Mouse (Mus musculus): Measurements from ENCODE around the gene Megf11. TPM values are rescaled to one million over a fixed set of nuclear protein-coding genes. Genes with fewer than 3 reads are reported as not detected.

Gene Megf11
- total RNA-seq, 2 experiments from 2014 or later = 0.31 to 0.35 TPM

DNA sequence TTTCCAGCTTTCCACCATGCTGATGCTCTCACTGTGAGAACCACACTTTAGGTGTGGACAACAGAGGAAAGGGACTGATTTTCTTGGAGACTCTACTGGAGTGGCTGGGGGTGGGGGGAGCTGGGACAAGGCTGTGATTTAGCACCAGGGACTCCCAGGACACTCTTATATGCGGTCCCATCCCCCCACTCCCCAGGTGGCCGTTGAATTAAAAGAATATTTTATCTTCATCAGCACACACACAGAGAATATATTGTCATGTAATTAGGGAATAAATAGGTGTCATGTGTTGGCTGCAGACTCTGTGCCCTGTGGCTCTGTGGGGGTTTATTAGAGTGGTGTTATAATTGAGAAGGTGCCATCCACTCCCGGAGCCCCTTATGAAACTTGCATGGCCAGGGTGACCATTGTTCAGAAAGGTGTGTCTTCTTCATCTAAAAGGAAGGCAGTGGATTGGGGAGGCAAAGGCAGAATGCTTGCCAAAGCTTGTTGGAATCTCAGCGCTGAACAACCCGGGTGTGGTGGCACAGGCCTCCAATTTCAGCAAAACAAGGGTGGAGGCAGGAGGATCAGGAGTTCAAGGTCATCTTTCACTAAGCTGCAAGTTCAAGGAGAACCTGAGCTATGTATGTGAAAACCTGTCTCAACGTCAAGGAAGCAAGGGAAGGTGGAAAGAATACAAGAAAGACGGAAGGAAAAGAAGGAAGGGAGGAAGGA is 4.3 kb downstream of the Megf11 start:
- intact Hi-C loops (cut with DNase I) = no loop called here
- no peak for DNase-seq

DNA sequence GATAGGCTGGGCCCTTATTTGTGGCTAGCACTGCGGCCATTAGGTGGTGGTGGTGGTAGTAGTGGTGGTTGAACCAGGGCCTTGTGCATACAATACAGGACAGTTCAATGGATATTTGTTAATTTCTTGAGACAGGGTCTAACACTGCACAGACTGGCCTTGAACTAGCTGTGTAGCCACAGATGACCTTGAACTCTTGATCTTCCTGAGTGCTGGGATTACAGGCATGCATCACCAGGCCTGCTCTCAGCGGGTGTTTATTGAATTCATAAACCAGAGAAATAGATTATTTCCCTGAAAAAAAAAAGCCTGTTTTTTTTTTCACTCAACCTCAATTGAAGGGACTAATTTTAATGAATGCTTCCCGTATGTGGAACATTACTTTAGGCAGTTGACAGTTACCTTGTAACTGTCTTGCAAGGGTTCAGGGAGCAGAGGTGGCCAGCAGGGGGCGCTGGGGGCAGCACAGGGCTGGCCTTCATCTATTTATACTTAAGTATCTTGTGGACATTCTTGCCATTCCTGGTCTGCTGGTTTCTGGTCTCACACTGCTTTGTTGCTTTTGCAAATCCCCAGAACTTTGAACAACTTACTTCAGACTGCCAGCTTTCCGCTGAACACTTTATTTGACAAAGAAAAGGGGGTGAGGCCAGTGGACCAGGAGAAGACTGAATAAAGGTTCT is 8.6 kb downstream of the Megf11 start:
- DNase-seq = peak; percentile 49 to 58
- intact Hi-C loops (cut with DNase I) = loop anchor here (2.0 kb wide), 1 partner anchor 245 kb away; no protein-coding TSS in a partner anchor

DNA sequence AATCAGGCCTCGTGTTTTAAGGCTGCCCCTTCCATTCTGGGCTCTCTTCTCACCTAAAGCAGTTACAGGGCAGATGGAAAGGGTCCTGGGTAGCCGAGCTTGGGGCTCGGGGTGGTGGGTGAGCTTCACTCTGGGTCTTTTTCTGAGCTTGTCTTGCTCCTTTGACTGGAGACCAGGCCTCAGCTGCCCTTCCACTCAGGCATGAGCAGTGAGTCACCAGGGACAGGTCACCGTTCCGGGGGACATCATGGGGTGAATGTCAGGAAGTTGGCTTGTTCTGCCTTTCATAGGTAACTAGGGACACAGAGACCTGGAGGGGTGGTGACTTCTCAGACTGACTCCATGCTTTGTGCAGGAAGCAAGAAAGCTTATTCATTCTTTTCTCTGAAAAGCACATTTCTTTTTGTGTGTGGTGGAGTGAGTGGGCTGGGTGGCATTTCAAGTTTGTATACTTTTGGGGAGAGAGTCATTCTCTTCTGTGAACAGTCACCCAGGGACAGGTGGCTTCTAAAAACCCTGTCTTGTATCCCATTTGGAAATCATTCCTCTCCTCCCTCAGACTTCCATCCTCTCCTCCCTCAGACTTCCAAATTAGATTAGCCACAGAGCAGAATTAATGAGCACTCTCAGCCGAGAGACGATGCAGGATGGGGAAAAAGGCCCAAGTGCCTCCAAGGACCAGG is 10.0 kb downstream of the Megf11 start:
- DNase-seq = no peak
- intact Hi-C loops (cut with DNase I) = loop anchor here (2.0 kb wide), 1 partner anchor 243 kb away; no protein-coding TSS in a partner anchor

DNA sequence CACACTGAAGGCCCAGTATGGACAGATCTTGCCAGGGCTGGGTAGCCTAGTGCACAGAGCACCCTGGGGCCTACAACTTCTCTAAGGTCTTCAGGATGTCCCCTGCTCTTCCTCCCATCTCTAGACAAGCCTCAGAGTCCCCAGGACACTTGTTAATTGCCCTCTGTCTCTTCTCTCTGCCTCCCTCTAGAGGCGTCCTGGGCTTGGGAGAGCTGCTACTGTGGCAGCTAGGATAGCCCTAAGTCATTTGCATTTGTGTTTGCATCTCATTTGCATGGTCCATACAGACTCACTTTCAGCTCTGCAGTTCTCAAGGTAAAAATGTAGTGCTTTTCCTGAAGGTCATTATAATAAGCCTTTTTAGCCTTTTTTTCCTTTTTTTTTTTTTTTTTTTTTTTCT is 11.7 kb downstream of the Megf11 start:
- intact Hi-C loops (cut with DNase I) = no loop called here
- DNase-seq = no peak

DNA sequence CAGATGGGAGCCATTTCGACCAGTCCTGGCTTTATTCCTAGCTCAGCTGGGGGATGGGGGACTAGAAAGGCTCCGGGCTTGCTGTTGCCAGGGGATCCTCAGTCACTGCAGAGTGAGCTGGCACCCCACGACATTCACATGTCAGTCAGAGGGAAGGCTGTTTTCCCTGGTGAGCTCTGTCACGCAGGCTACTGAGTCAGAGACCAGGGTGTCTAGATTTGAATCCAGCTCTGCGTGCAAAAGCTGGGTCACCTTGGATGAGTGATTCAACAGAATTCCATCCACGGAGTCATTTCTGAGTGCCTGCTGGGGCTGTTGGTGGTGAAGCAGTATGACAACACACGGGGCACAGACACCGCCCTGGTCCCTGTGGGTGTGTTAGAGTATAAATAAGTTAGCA is 13.7 kb downstream of the Megf11 start:
- intact Hi-C loops (cut with DNase I) = no loop called here
- DNase-seq = no peak

DNA sequence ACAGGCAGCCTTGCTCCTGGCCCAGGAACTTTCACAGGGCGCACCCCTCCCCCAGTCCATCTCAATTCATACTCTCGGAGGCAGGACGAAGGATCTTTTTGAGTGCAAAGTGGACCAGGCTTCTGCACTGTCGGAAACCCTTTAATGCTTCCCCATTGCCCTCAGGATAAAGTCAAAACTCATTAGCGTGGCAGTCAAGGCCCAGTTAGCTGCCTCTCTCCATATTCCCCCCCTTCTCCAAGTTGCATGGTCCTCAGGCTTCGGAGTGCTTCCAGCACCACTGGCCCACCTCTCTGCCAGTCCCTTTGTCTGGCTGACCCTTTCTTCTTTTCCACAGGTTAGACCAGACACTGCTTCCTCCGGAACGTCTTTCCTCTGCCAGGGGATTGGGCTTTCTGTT is 16.7 kb downstream of the Megf11 start:
- intact Hi-C loops (cut with DNase I) = no loop called here
- DNase-seq = no peak

DNA sequence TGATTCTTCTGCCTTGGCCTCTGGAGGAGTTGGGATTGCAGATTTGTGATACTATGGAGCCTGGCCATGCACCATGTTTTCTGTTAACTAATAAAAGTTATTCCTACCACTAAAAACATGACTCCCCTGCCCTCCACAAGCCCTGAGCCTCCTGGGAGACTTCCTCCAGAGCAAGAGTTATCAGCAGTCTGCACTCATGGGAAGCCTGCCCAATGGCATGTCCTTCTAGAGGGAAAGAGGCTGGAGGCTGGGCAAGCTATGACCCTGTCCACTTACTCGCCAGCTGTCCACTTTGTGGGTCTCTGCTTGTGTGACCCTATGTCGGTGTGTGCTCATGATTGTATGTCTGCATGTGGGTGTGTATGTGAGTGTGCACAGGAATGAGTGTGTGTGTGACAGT is 21.4 kb downstream of the Megf11 start:
- intact Hi-C loops (cut with DNase I) = no loop called here
- DNase-seq = no peak

DNA sequence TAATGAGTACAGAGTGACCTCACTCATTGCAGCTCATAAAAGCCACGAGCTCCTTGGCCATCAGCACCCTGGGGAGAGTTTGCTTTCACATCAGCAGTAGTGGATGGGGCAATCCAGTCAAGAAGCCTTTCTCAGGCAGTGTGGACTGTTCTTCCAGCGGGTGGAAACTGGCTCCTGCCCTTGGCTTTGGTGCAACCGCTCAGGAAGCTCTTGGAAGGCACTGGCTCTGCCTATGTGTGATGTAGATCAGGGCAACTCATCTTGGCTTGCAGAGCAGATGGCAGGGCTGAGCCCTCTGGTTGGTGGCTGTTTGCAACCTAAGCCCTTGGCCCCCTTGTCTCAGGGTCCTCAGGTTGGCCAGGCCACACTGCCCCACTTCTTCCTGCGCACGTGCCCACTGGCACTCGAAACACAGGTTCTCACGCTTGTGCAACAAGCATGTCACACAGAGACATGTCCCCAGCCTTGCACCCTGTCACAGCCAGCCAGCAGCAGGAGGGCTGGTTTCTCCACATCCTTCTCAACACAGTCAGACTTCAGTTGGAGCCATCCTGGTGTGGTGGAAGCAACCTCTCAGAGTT is 22.1 kb downstream of the Megf11 start:
- DNase-seq = no peak
- intact Hi-C loops (cut with DNase I) = no loop called here

DNA sequence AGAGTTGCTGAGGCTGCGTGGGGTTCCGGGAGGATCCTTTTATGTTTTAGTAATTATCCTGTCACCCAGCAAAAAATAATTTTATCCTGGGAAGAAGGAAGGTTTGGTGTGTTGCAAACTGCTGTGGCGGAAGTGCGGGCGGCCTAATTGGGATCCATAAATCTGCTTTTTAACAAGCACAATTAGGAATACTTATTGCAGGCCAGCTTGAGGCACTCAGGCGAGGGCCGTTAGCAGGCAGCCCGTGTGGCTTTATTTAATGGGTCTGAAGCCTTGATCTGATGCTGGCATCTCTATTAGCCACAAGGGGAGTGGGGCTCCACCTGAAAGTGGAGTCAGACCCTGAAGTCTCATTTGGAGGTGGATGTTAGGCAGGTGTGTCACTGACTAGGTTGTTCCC is 23.4 kb downstream of the Megf11 start:
- intact Hi-C loops (cut with DNase I) = no loop called here
- DNase-seq = no peak

DNA sequence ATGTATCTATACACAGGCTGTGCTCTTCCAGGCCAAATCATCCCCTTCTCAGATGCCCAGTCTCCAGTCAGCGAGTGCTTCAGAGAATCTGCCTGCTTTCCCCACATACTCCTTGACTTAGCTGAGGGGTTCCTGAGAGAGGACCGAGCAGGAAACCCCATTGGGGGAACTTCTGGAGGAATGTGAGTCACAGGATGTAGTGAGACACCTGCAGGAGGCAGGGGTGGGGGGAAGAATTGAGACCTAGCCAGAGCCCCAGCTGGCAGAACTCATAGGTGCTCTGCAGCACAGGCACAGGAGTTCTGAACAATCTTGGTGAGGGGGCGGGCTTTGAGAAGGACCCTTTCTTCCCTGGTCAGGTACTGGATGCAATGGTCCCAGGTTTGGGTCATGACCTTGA is 35.0 kb downstream of the Megf11 start:
- DNase-seq = no peak
- intact Hi-C loops (cut with DNase I) = no loop called here

DNA sequence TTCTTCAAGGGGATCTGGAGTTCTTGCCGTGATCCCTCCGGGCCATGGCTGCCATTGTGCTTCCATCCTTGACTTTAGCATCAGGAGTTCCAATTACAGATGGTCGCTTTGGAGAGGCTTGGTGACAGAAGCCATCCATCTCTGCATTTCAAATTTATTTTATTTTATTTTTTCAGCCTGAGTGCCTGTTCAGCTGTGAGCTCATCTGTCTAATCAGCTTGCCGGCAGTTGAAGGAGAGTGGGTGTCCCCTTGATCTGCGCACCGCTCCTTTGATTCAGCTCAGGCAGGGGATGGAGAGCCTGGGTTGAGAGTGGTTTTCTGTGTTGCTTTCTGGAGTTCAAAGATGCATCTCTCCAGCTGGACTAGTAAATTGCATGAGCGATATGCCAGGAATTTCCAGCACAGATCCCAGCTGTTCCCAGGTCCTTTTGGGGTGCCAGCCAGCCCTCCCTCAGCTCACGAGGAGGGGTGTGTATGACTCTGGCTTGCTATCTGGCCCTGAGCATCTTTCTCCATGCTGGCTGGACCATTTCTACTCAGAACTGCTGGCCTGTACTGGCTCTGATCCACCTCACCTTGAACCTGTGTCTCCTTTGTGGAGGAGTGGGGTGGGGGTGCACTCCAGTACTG is 36.7 kb downstream of the Megf11 start:
- no peak for DNase-seq
- intact Hi-C loops (cut with DNase I) = no loop called here

DNA sequence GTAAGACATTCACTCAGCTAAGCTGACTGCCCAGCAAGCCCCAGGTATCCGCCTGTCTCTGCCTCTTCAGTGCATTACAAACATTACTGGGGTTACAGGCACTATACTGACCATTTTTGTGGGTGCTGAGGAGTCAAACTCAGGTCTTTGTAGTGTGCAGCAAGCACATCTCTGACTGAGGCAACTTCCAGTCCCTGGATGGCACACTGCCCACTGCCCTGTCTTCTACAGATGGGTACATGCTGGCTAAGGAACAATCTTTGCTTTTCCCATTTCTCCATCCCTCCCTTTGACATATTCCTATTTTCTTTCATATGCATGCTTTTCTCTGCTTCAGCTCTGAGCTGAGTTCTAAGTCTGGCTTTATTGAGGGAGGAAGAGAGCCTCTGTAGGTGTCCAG is 38.5 kb downstream of the Megf11 start:
- no peak for DNase-seq
- intact Hi-C loops (cut with DNase I) = no loop called here

DNA sequence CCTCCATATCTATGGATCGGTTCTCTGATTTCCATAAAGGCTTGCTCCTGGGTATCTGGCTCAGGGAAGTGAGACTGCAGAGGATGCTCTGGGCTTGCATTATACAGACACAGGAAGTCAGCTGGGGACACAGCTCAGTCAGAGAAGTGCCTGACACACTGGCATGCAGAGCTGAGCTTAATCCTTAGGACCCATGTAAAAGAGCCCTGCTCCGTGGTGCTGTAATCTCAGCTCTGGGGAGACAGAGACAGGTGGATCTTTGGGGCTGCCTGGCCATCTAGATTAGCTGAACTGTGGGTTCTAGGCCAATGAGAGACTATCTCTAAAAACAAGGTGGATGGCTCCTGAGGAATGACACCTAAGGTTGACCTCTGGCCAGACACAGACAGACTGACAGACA is 50.7 kb downstream of the Megf11 start:
- intact Hi-C loops (cut with DNase I) = no loop called here
- DNase-seq = no peak

DNA sequence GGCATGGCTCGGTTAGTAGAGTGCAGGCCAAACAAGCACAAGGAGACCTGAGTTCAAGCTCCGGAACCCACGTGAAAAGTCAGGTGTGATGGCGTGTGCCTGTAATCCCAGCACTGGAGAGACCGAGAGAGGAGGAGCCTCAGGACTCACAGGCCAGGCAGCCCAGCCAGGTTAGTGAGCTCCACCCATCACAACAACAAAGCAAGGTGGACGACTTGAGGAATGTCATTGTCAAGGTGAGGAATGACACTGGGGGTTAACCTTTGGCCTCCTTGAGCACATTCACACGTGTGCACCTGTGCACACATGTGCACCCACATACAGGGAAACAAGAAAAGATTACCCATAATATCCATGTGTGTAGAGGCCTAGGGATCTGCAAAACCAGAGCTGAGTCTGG is 54.7 kb downstream of the Megf11 start:
- no peak for DNase-seq
- intact Hi-C loops (cut with DNase I) = no loop called here

DNA sequence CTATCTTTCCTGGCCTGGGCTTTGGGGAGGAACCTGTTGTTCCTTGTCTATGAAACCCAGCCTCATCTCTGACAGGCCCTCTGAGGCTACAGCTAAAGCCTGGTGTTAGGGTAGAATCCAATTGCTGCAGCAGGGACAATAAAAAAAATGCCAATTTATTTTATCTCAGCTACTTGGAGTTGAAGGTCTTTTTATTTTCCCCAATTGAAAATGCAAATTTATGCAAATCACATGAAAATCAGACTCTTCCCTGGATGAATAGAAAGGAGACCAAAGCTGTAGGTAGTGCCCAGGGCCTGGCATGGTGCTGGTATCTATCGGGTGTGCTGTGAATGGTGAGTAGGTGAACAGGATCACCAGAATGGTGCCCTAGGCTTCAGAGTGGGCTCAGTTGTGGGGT is 60.6 kb downstream of the Megf11 start:
- DNase-seq = no peak
- intact Hi-C loops (cut with DNase I) = no loop called here

DNA sequence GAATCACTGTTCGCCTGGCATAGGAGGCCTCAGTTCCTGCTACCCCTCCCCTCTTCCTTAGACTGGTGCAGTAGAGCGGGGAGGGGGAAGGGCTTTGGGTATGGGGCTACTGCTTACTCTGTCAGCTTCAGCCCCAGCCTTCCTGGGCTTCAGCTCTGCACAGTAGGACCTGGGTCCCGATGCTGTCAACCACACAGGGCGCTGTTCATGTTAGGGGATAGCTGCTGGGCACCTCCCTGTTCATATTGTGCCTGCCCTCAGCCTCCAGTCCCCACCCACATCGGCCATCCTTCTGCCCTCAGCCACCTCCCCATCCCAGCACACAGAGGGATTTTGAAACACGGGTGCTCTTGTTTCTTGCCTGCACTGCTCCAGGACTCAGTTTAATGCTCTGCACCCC is 61.6 kb downstream of the Megf11 start:
- intact Hi-C loops (cut with DNase I) = no loop called here
- DNase-seq = no peak

DNA sequence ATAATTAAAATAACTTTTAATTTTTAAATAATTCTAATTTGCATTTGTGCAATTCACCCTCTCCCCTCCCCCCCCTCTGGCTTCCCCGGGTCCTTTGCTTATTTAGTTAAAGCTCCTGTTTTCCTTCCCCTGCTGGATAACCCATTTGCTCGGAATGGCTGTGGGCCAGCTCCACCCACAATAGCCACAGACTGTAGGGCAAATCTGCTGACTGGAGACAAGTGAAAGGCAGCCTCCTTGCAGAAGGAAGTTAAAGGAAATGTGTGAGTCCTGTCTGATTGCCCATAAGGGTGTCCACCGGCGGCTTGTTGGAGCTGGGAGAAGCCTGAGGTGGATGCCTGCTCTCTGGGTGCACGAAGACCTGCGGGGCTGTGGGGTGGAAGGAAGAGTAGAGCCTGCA is 62.1 kb downstream of the Megf11 start:
- intact Hi-C loops (cut with DNase I) = no loop called here
- DNase-seq = peak; percentile 36 to 43

DNA sequence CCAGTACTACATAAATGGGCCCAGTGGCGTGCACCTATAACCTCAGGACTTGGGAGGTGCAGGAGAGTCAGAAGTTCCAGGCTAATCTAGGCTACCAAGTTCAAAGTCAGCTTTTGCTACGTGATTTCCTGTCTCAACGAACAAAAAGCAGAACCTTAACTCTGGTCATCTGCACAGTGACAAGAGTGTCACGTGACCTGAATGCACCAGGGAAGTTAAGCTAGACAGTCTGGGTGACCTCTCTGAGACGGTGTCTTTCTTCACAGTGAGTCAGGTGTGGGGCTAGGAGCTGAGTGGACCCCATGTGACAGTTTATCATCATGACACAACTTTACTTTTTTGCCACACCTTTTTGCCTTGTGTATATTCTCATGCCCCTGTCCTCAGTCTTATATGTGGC is 67.3 kb downstream of the Megf11 start:
- intact Hi-C loops (cut with DNase I) = no loop called here

DNA sequence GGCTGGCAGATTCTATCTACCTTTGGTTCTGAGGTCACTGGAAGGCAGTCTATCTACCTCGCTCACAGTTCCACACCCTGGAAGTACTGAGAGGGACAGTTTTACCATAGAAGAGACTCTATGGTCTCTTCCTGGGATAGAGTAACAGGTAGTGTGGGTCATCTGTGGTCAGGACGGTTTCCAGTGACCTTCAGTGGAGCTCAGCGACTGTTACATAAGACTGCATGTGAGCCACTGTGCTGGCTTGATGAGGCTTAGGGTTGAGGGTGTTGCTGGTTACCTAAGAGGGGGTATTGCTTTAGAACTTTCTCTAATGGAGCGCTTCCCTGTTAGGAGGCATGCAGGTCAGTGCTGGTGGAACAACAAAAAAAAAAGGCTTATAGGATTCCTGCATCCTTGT is 68.8 kb downstream of the Megf11 start:
- no peak for DNase-seq
- intact Hi-C loops (cut with DNase I) = no loop called here

More for the DNA sequence above, 67.3 kb downstream of the Megf11 start:
- no peak for DNase-seq

DNA sequence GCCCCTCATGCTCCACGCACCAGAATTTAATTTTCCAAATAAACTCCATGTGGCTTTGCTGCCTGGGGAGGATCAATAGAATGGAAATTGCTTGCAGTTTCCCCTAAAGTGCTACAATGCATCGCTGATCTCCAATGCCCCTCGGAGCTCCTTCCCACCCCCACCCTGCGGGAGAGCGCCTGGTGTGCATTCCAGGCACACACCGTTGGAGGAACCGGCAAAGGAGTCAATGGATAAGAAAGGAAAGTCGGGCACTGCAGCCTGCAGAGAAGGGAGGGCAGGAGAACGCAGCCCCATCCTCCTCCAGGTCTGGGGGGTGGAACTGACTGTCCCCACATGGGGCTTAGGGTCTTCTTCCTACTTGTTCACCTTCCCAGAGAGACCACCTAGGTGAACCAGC is 70.5 kb downstream of the Megf11 start:
- DNase-seq = no peak
- intact Hi-C loops (cut with DNase I) = no loop called here

DNA sequence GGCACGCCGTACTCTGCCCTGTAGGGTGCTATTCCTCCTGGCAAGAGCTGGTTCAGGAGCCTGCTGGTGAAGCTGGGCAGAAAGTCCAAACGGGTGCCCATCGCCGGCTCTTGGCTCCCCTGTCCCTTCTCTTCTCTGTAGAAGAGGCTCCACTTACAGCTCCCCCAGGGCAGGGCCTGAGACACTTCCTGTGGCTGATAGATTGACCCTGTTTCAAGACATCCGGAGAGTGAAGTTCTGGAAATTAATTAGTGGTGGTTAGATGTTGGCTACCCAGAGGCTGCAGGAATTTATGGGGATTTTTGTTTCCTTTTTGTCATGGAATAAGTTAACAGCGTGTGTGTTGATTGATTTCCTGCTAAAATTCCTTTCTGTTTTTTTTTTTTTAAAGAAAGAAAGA is 72.2 kb downstream of the Megf11 start:
- DNase-seq = no peak
- intact Hi-C loops (cut with DNase I) = no loop called here
